Mouse (Mus musculus) kidney, adult 2 months (tissue): ENCODE measurements around the gene Dohh.
A peak's percentile ranks its signal among the peaks of the same experiment; 100 is the strongest.

Experiments used
- CTCF ChIP-seq: fragments of 200-500 bp; conservative IDR thresholded peaks from 2 replicates; pipeline ENCODE4 v1.5.1; 2011; ENCODE audit warnings: low read depth, mild to moderate bottlenecking, control low read depth, low read length, moderate library complexity, mixed read lengths; ENCODE audit not compliant: insufficient read depth, insufficient read length
- POLR2A ChIP-seq: fragments of 200-500 bp; IDR thresholded peaks from one replicate; pipeline ENCODE4 v1.6.1; 2011; ENCODE audit warnings: low read depth, low read length, control low read depth

DNA sequence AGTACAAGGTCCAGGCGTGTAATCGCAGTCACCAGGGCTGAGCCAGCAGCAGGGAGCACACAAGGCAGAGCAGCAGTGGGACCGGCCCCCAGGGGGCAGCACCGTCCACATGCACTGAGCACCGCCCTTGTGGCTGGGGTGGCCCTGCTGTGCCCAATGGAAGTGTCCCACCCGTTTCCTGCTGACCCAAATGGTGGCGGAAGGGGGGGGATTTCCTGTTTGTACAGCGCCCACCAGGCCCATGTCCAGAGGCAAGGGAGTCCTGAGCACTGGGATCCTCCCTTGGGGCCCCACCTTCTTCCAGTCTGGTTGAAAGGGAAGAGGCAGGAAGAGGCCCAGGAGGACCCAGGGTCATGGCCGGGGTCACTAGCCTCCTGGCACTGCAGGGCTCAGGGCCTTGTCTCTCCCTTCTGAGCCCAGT, 24.7 kb downstream of the Dohh start:
- TF ChIP-seq POLR2A (no peak), CTCF (peak; percentile 96)
